Mouse (Mus musculus): Measurements from ENCODE around the gene Fthl17a. TPM values are rescaled to one million over a fixed set of nuclear protein-coding genes. Genes with fewer than 3 reads are reported as not detected.

Fthl17a gene
- not detected in 2 replicates for polyA plus RNA-seq (2014; fragmentation: Nextera tagmentation; extraction: Ambion mirVana)

- H3K9ac ChIP-seq (replicated peaks; ENCODE audit: low read depth, low read length): no peak within 1 kb of the TSS
- H3K27ac ChIP-seq (ENCODE audit: low read depth, low read length): no peak within 1 kb of the TSS
- no peaks in the 10 kb centered on the region for H3K9me3 ChIP-seq (ENCODE audit: control insufficient read depth, low read length)
- no peak within 1 kb of the TSS for H3K4me3 ChIP-seq (ENCODE audit: low read depth, low read length)
- H3K4me2 ChIP-seq (ENCODE audit: low read depth, low read length): no peak within 1 kb of the TSS
- no peaks in the 10 kb centered on the region for H3K36me3 ChIP-seq (ENCODE audit: control insufficient read depth, insufficient read depth, low read length)
- no peak for ATAC-seq (ENCODE audit: low read depth)
- H3K27me3 ChIP-seq (ENCODE audit: control insufficient read depth, insufficient read depth, low read length): no peaks in the 10 kb centered on the region
- no peaks in the 10 kb centered on the region for H3K4me1 ChIP-seq (ENCODE audit: control insufficient read depth, insufficient read depth, low read length)
- WGBS: 90% methylated on average over 2 of the region's 2 CpGs
Measured at GRCm38 (mm10) chrX:85249379-85249778, at the start of gene Fthl17a. TSS of gene Fthl17a (plus strand) at chrX:85249679.

- Histone ChIP-seq H3K9ac (replicated peaks; ENCODE audit: low read depth, low read length) (no peak overlapping the region), H3K27me3 (ENCODE audit: control insufficient read depth, insufficient read depth, low read length) (no peaks in the 10 kb centered on the region), H3K4me1 (ENCODE audit: control insufficient read depth, insufficient read depth, low read length) (no peaks in the 10 kb centered on the region), H3K9me3 (ENCODE audit: control insufficient read depth, low read length) (no peaks in the 10 kb centered on the region), H3K4me2 (ENCODE audit: low read depth, low read length) (no peak overlapping the region), H3K36me3 (ENCODE audit: control insufficient read depth, insufficient read depth, low read length) (no peaks in the 10 kb centered on the region), H3K27ac (ENCODE audit: low read depth, low read length) (no peak overlapping the region), H3K4me3 (ENCODE audit: low read depth, low read length) (no peak overlapping the region)
- WGBS: 90% methylated on average over 2 of the region's 2 CpGs
- ATAC-seq (ENCODE audit: low read depth): no peak
Measured at GRCm38 (mm10) chrX:85207001-85207400, 42.5 kb upstream of the Fthl17a start.

GRCm38 (mm10) chrX:85226883-85227282, 22.6 kb upstream of the Fthl17a start:
- no peaks in the 10 kb centered on the region for H3K9me3 ChIP-seq (ENCODE audit: control insufficient read depth, low read length)
- no peak overlapping the region for H3K27ac ChIP-seq (ENCODE audit: low read depth, low read length)
- H3K4me3 ChIP-seq (ENCODE audit: low read depth, low read length): no peak overlapping the region
- no peak overlapping the region for H3K4me2 ChIP-seq (ENCODE audit: low read depth, low read length)
- no peaks in the 10 kb centered on the region for H3K4me1 ChIP-seq (ENCODE audit: control insufficient read depth, insufficient read depth, low read length)
- H3K9ac ChIP-seq (replicated peaks; ENCODE audit: low read depth, low read length): no peak overlapping the region
- no peak for ATAC-seq (ENCODE audit: low read depth)
- H3K27me3 ChIP-seq (ENCODE audit: control insufficient read depth, insufficient read depth, low read length): no peaks in the 10 kb centered on the region
- no peaks in the 10 kb centered on the region for H3K36me3 ChIP-seq (ENCODE audit: control insufficient read depth, insufficient read depth, low read length)

GRCm38 (mm10) chrX:85271821-85272220, 22.3 kb downstream of the Fthl17a start:
- H3K4me1 ChIP-seq (ENCODE audit: control insufficient read depth, insufficient read depth, low read length): no peaks in the 10 kb centered on the region
- H3K4me2 ChIP-seq (ENCODE audit: low read depth, low read length): no peak overlapping the region
- no peaks in the 10 kb centered on the region for H3K27me3 ChIP-seq (ENCODE audit: control insufficient read depth, insufficient read depth, low read length)
- WGBS: 66% methylated on average over 8 of the region's 8 CpGs
- no peak overlapping the region for H3K27ac ChIP-seq (ENCODE audit: low read depth, low read length)
- no peaks in the 10 kb centered on the region for H3K9me3 ChIP-seq (ENCODE audit: control insufficient read depth, low read length)
- no peak overlapping the region for H3K4me3 ChIP-seq (ENCODE audit: low read depth, low read length)
- no peaks in the 10 kb centered on the region for H3K36me3 ChIP-seq (ENCODE audit: control insufficient read depth, insufficient read depth, low read length)
- ATAC-seq (ENCODE audit: low read depth): no peak
- no peak overlapping the region for H3K9ac ChIP-seq (replicated peaks; ENCODE audit: low read depth, low read length)

DNA sequence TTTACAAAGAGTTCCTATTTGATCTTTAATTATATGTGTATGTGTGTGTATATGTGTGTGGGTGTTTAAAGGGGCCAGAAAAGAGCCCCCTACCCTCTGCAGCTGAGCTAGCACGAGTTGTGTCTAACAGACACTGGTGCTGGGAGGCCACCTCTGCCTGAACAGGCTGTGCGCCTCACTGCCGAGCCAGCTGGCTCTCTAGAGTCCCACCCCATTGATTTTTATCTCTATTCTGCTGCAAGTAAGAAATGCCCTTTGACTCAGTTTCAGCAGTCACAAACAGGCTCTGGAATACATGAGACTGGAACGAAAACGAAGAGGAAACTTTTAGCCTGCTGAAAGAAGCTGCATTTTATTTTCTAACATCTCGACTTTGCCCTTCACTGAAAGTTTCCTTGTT, 22.8 kb downstream of the Fthl17a start:
- Histone ChIP-seq H3K4me3 (ENCODE audit: low read depth, low read length) (no peak overlapping the region), H3K36me3 (ENCODE audit: control insufficient read depth, insufficient read depth, low read length) (no peaks in the 10 kb centered on the region), H3K27me3 (ENCODE audit: control insufficient read depth, insufficient read depth, low read length) (no peaks in the 10 kb centered on the region), H3K4me2 (ENCODE audit: low read depth, low read length) (no peak overlapping the region), H3K9me3 (ENCODE audit: control insufficient read depth, low read length) (no peaks in the 10 kb centered on the region), H3K4me1 (ENCODE audit: control insufficient read depth, insufficient read depth, low read length) (no peaks in the 10 kb centered on the region), H3K9ac (replicated peaks; ENCODE audit: low read depth, low read length) (no peak overlapping the region), H3K27ac (ENCODE audit: low read depth, low read length) (no peak overlapping the region)
- WGBS: 61% methylated on average over 6 of the region's 6 CpGs
- peak; percentile 34; the same call in 1 of the 2 replicates for ATAC-seq (ENCODE audit: low read depth)

GRCm38 (mm10) chrX:85289846-85290245, 40.4 kb downstream of the Fthl17a start:
- Histone ChIP-seq H3K27me3 (ENCODE audit: control insufficient read depth, insufficient read depth, low read length) (no peaks in the 10 kb centered on the region), H3K4me2 (ENCODE audit: low read depth, low read length) (no peak overlapping the region), H3K9ac (replicated peaks; ENCODE audit: low read depth, low read length) (no peak overlapping the region), H3K9me3 (ENCODE audit: control insufficient read depth, low read length) (no peaks in the 10 kb centered on the region), H3K36me3 (ENCODE audit: control insufficient read depth, insufficient read depth, low read length) (no peaks in the 10 kb centered on the region), H3K27ac (ENCODE audit: low read depth, low read length) (no peak overlapping the region), H3K4me3 (ENCODE audit: low read depth, low read length) (no peak overlapping the region), H3K4me1 (ENCODE audit: control insufficient read depth, insufficient read depth, low read length) (no peaks in the 10 kb centered on the region)
- 96% methylated on average over 1 of the region's 1 CpGs for WGBS
- no peak for ATAC-seq (ENCODE audit: low read depth)

GRCm38 (mm10) chrX:85292781-85293180, 43.3 kb downstream of the Fthl17a start:
- no peaks in the 10 kb centered on the region for H3K36me3 ChIP-seq (ENCODE audit: control insufficient read depth, insufficient read depth, low read length)
- H3K9ac ChIP-seq (replicated peaks; ENCODE audit: low read depth, low read length): no peak overlapping the region
- 80% methylated on average over 5 of the region's 5 CpGs for WGBS
- no peaks in the 10 kb centered on the region for H3K9me3 ChIP-seq (ENCODE audit: control insufficient read depth, low read length)
- no peak for ATAC-seq (ENCODE audit: low read depth)
- no peak overlapping the region for H3K27ac ChIP-seq (ENCODE audit: low read depth, low read length)
- no peak overlapping the region for H3K4me2 ChIP-seq (ENCODE audit: low read depth, low read length)
- no peaks in the 10 kb centered on the region for H3K27me3 ChIP-seq (ENCODE audit: control insufficient read depth, insufficient read depth, low read length)
- no peak overlapping the region for H3K4me3 ChIP-seq (ENCODE audit: low read depth, low read length)
- no peaks in the 10 kb centered on the region for H3K4me1 ChIP-seq (ENCODE audit: control insufficient read depth, insufficient read depth, low read length)

DNA sequence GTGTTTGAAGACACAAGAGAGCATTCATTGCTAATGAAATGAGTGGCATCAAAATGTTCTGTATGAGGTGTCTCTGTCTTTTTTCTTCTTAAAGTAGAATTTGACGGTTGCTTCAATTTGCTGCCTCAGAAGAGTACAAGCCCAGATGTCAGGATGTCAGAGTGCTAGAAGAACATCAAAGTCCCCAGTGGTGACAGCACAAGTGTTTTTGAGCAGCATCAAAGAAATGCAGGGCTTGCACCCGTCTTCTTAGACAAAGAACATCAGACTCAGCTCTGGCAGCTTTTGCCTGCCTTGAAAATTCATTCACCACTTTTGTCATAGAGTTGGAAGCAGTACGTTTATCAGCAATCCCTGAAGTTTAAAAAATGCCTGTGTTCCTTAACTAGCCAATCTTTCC, 44.5 kb downstream of the Fthl17a start:
- Histone ChIP-seq H3K9ac (replicated peaks; ENCODE audit: low read depth, low read length) (no peak overlapping the region), H3K36me3 (ENCODE audit: control insufficient read depth, insufficient read depth, low read length) (no peaks in the 10 kb centered on the region), H3K27me3 (ENCODE audit: control insufficient read depth, insufficient read depth, low read length) (no peaks in the 10 kb centered on the region), H3K4me1 (ENCODE audit: control insufficient read depth, insufficient read depth, low read length) (no peaks in the 10 kb centered on the region), H3K27ac (ENCODE audit: low read depth, low read length) (no peak overlapping the region), H3K9me3 (ENCODE audit: control insufficient read depth, low read length) (no peaks in the 10 kb centered on the region), H3K4me3 (ENCODE audit: low read depth, low read length) (no peak overlapping the region), H3K4me2 (ENCODE audit: low read depth, low read length) (no peak overlapping the region)
- no peak for ATAC-seq (ENCODE audit: low read depth)
- whole genome bisulfite sequencing: 70% methylated on average over 3 of the region's 3 CpGs

- no peaks in the 10 kb centered on the region for H3K36me3 ChIP-seq (ENCODE audit: control insufficient read depth, insufficient read depth, low read length)
- no peak overlapping the region for H3K4me2 ChIP-seq (ENCODE audit: low read depth, low read length)
- no peaks in the 10 kb centered on the region for H3K27me3 ChIP-seq (ENCODE audit: control insufficient read depth, insufficient read depth, low read length)
- 94% methylated on average over 4 of the region's 4 CpGs for WGBS
- no peaks in the 10 kb centered on the region for H3K9me3 ChIP-seq (ENCODE audit: control insufficient read depth, low read length)
- H3K9ac ChIP-seq (replicated peaks; ENCODE audit: low read depth, low read length): no peak overlapping the region
- H3K27ac ChIP-seq (ENCODE audit: low read depth, low read length): no peak overlapping the region
- no peak for ATAC-seq (ENCODE audit: low read depth)
- no peak overlapping the region for H3K4me3 ChIP-seq (ENCODE audit: low read depth, low read length)
- no peaks in the 10 kb centered on the region for H3K4me1 ChIP-seq (ENCODE audit: control insufficient read depth, insufficient read depth, low read length)
Measured at GRCm38 (mm10) chrX:85304674-85305073, 55.2 kb downstream of the Fthl17a start.

DNA sequence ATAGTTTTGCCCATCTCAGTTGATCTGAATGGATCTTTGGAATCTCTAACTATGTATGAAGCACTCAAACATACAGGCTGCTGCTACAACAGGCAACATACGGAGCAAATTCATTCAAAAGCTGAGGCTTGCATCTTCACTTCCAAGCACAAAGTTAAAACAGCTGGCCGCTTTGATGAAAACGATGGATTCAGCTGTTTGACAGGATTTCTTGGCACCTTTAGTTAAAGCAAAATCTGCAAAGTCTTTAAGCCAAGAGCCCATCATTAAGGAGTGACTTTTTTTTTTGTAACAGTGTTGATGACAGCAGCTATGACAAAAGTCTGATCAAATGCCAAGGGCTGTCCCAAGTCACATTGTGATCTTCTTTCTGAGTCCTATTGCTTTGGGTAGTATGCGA, 69.1 kb downstream of the Fthl17a start:
- no peaks in the 10 kb centered on the region for H3K27me3 ChIP-seq (ENCODE audit: control insufficient read depth, insufficient read depth, low read length)
- H3K27ac ChIP-seq (ENCODE audit: low read depth, low read length): no peak overlapping the region
- no peaks in the 10 kb centered on the region for H3K9me3 ChIP-seq (ENCODE audit: control insufficient read depth, low read length)
- no peak overlapping the region for H3K4me2 ChIP-seq (ENCODE audit: low read depth, low read length)
- no peaks in the 10 kb centered on the region for H3K4me1 ChIP-seq (ENCODE audit: control insufficient read depth, insufficient read depth, low read length)
- H3K4me3 ChIP-seq (ENCODE audit: low read depth, low read length): no peak overlapping the region
- ATAC-seq (ENCODE audit: low read depth): no peak
- H3K9ac ChIP-seq (replicated peaks; ENCODE audit: low read depth, low read length): no peak overlapping the region
- 79% methylated on average over 4 of the region's 4 CpGs for WGBS
- H3K36me3 ChIP-seq (ENCODE audit: control insufficient read depth, insufficient read depth, low read length): no peaks in the 10 kb centered on the region

Data from neural tube, embryonic 14.5 days (tissue).